Mouse (Mus musculus): Measurements from ENCODE around the gene Scaf4.

DNA sequence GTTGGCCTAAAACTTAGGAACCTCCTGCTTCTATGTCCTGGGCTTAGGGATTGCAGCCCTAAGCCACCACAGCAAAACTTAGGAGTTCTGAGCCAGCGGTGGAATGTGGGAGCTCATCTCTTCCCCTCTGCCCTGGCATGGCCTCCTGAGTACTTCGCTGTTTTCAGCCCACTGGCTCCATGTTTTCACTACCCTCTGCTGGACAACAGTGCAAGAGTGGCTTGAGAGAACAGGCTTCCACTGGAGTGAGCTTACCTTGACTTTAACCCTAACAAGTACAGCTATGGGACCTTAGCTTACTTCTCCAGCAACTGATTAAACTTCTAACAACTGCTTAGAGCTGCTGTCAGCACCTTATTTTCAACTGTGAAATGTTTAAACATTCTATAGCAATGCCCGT, 49.1 kb downstream of the Scaf4 start:
- no peak for TF ChIP-seq CTCF (IDR thresholded peaks at IDR 0.05; ENCODE audit: insufficient read depth, low read length)
- no peak for TF ChIP-seq POLR2A (IDR thresholded peaks at IDR 0.05; ENCODE audit: borderline replicate concordance, extremely low read depth, low read depth, low read length)
